Mouse (Mus musculus): ENCODE measurements around the gene Plcd3. TPM values are rescaled to one million over a fixed set of nuclear protein-coding genes. Genes with fewer than 3 reads are reported as not detected.

Plcd3 gene
- polyA plus RNA-seq, 1 experiment from 2014 or later, result 4.2 TPM

- peak; percentile 58 for TF ChIP-seq CTCF (IDR thresholded peaks at IDR 0.05; ENCODE audit: low read depth)
- Histone ChIP-seq H3K9ac (ENCODE audit: low read depth, low read length) (peak overlapping the region; percentile 31; the same call in 1 of the 2 replicates), H3K4me2 (ENCODE audit: low read length) (peak overlapping the region; percentile 43), H3K4me3 (replicated peaks; ENCODE audit: low read depth, low read length) (peak overlapping the region; percentile 14; the same call in 1 of the 2 replicates), H3K9me3 (replicated peaks; ENCODE audit: low read length) (no peaks in the 10 kb centered on the region), H3K27me3 (ENCODE audit: insufficient read depth, low read length) (no peaks in the 10 kb centered on the region), H3K27ac (no peak overlapping the region), H3K36me3 (ENCODE audit: insufficient read depth, low read length) (no peaks in the 10 kb centered on the region), H3K4me1 (replicated peaks; ENCODE audit: insufficient read depth, low read length) (peaks cover 5% of the 10 kb centered on the region; the same call in 1 of the 2 replicates)
- peak; percentile 60 for DNase-seq (ENCODE audit: low spot score)
- peak; percentile 44 for ATAC-seq (replicated peaks; ENCODE audit: low FRiP score, low read depth)
- WGBS, result 5% methylated on average over 43 of the region's 43 CpGs
Observed at GRCm38 (mm10) chr11:103080323-103081091, 21.0 kb downstream of the Plcd3 start.

- H3K4me3 ChIP-seq (replicated peaks; ENCODE audit: low read depth, low read length), result no peak overlapping the region
- no peaks in the 10 kb centered on the region for H3K27me3 ChIP-seq (ENCODE audit: insufficient read depth, low read length)
- H3K4me2 ChIP-seq (ENCODE audit: low read length), result no peak overlapping the region
- no peaks in the 10 kb centered on the region for H3K9me3 ChIP-seq (replicated peaks; ENCODE audit: low read length)
- ATAC-seq (replicated peaks; ENCODE audit: low FRiP score, low read depth), result no peak
- 91% methylated on average over 11 of the region's 11 CpGs for WGBS
- no peak overlapping the region for H3K27ac ChIP-seq
- DNase-seq (ENCODE audit: low spot score), result no peak
- no peak for TF ChIP-seq CTCF (IDR thresholded peaks at IDR 0.05; ENCODE audit: low read depth)
- H3K9ac ChIP-seq (ENCODE audit: low read depth, low read length), result no peak overlapping the region
- H3K36me3 ChIP-seq (ENCODE audit: insufficient read depth, low read length), result no peaks in the 10 kb centered on the region
- peaks cover 5% of the 10 kb centered on the region; the same call in 1 of the 2 replicates for H3K4me1 ChIP-seq (replicated peaks; ENCODE audit: insufficient read depth, low read length)
Observed at GRCm38 (mm10) chr11:103078131-103078530, 23.3 kb downstream of the Plcd3 start.

- Histone ChIP-seq H3K9me3 (replicated peaks; ENCODE audit: low read length) (no peaks in the 10 kb centered on the region), H3K36me3 (ENCODE audit: insufficient read depth, low read length) (no peaks in the 10 kb centered on the region), H3K9ac (ENCODE audit: low read depth, low read length) (no peak overlapping the region), H3K4me1 (replicated peaks; ENCODE audit: insufficient read depth, low read length) (peaks cover 5% of the 10 kb centered on the region; the same call in 1 of the 2 replicates), H3K4me3 (replicated peaks; ENCODE audit: low read depth, low read length) (no peak overlapping the region), H3K27me3 (ENCODE audit: insufficient read depth, low read length) (no peaks in the 10 kb centered on the region), H3K4me2 (ENCODE audit: low read length) (no peak overlapping the region), H3K27ac (no peak overlapping the region)
- no peak for TF ChIP-seq CTCF (IDR thresholded peaks at IDR 0.05; ENCODE audit: low read depth)
- DNase-seq (ENCODE audit: low spot score), result no peak
- no peak for ATAC-seq (replicated peaks; ENCODE audit: low FRiP score, low read depth)
- WGBS, result 55% methylated on average over 8 of the region's 8 CpGs
Observed at GRCm38 (mm10) chr11:103076581-103076980, 24.9 kb downstream of the Plcd3 start.

DNA sequence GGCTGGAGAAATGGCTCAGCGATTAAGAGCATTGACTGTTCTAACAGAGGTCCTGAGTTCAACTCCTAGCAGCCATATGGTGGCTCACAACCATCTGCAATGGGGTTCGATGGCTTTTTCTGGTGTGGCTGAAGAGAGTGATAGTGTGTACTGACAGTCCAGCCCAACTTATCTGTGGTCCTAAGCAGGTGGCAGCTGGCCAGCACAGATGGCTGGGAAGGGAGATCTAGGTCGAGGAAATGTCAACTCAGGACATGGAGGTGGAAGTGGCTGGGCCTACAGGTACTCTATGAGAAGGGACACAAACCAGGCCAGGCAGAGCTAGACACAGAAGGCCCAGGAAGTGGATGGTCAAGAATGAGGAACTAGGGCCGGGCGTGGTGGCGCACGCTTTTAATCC lies 25.4 kb downstream of the Plcd3 start:
- H3K36me3 ChIP-seq (ENCODE audit: insufficient read depth, low read length), result no peaks in the 10 kb centered on the region

GRCm38 (mm10) chr11:103074796-103075323 lies 26.6 kb downstream of the Plcd3 start:
- no peak overlapping the region for H3K27ac ChIP-seq
- peaks cover 10% of the 10 kb centered on the region for H3K36me3 ChIP-seq (ENCODE audit: insufficient read depth, low read length)
- 23% methylated on average over 10 of the region's 10 CpGs for WGBS
- 0 out of 2 replicates have a peak overlapping the region, but pooled peaks have one; percentile 23 for H3K9ac ChIP-seq (ENCODE audit: low read depth, low read length)
- H3K4me2 ChIP-seq (ENCODE audit: low read length), result no peak overlapping the region
- no peak overlapping the region for H3K4me3 ChIP-seq (replicated peaks; ENCODE audit: low read depth, low read length)
- H3K4me1 ChIP-seq (replicated peaks; ENCODE audit: insufficient read depth, low read length), result no peaks in the 10 kb centered on the region
- no peak for TF ChIP-seq CTCF (IDR thresholded peaks at IDR 0.05; ENCODE audit: low read depth)
- ATAC-seq (replicated peaks; ENCODE audit: low FRiP score, low read depth) (0 out of 2 replicates have a peak, but pooled peaks have one; percentile 25), DNase-seq (ENCODE audit: low spot score) (no peak)
- H3K27me3 ChIP-seq (ENCODE audit: insufficient read depth, low read length), result no peaks in the 10 kb centered on the region
- H3K9me3 ChIP-seq (replicated peaks; ENCODE audit: low read length), result no peaks in the 10 kb centered on the region

More for the DNA sequence above, 25.4 kb downstream of the Plcd3 start:
- no peak overlapping the region for H3K27ac ChIP-seq
- no peak for ATAC-seq (replicated peaks; ENCODE audit: low FRiP score, low read depth)
- H3K4me1 ChIP-seq (replicated peaks; ENCODE audit: insufficient read depth, low read length), result peaks cover 5% of the 10 kb centered on the region; the same call in 1 of the 2 replicates
- WGBS, result 90% methylated on average over 7 of the region's 7 CpGs
- no peak overlapping the region for H3K4me2 ChIP-seq (ENCODE audit: low read length)
- no peak for DNase-seq (ENCODE audit: low spot score)
- H3K9ac ChIP-seq (ENCODE audit: low read depth, low read length), result no peak overlapping the region
- TF ChIP-seq CTCF (IDR thresholded peaks at IDR 0.05; ENCODE audit: low read depth), result no peak
- H3K27me3 ChIP-seq (ENCODE audit: insufficient read depth, low read length), result no peaks in the 10 kb centered on the region
- no peak overlapping the region for H3K4me3 ChIP-seq (replicated peaks; ENCODE audit: low read depth, low read length)
- H3K9me3 ChIP-seq (replicated peaks; ENCODE audit: low read length), result no peaks in the 10 kb centered on the region

GRCm38 (mm10) chr11:103074121-103074650 lies 27.3 kb downstream of the Plcd3 start:
- H3K27ac ChIP-seq, result no peak overlapping the region
- H3K4me2 ChIP-seq (ENCODE audit: low read length), result no peak overlapping the region
- H3K4me3 ChIP-seq (replicated peaks; ENCODE audit: low read depth, low read length), result no peak overlapping the region
- H3K9me3 ChIP-seq (replicated peaks; ENCODE audit: low read length), result no peaks in the 10 kb centered on the region
- H3K4me1 ChIP-seq (replicated peaks; ENCODE audit: insufficient read depth, low read length), result no peaks in the 10 kb centered on the region
- DNase-seq (ENCODE audit: low spot score), result no peak
- H3K27me3 ChIP-seq (ENCODE audit: insufficient read depth, low read length), result no peaks in the 10 kb centered on the region
- peaks cover 14% of the 10 kb centered on the region for H3K36me3 ChIP-seq (ENCODE audit: insufficient read depth, low read length)
- WGBS, result 68% methylated on average over 10 of the region's 10 CpGs
- no peak for TF ChIP-seq CTCF (IDR thresholded peaks at IDR 0.05; ENCODE audit: low read depth)
- no peak for ATAC-seq (replicated peaks; ENCODE audit: low FRiP score, low read depth)
- H3K9ac ChIP-seq (ENCODE audit: low read depth, low read length), result no peak overlapping the region
